Mouse (Mus musculus): ENCODE data around the gene Nfasc. TPM values are rescaled to one million over a fixed set of nuclear protein-coding genes. Genes with fewer than 3 reads are reported as not detected.

Nfasc gene
- polyA plus RNA-seq, 2 experiments = 0.34 to 1.1 TPM

GRCm38 (mm10) chr1:132536416-132536815 lies 205.2 kb downstream of the Nfasc start:
- 67% methylated on average over 3 of the region's 3 CpGs for WGBS
- Histone ChIP-seq H3K27ac (replicated peaks; ENCODE audit: low read depth, low read length) (no peak overlapping the region), H3K36me3 (ENCODE audit: control insufficient read depth, insufficient read depth, low read length) (no peaks in the 10 kb centered on the region), H3K4me2 (replicated peaks; ENCODE audit: low read depth, low read length, severe bottlenecking) (no peak overlapping the region), H3K9me3 (ENCODE audit: control insufficient read depth, low read length) (no peaks in the 10 kb centered on the region), H3K4me3 (replicated peaks; ENCODE audit: low read length) (no peak overlapping the region), H3K27me3 (ENCODE audit: control insufficient read depth, insufficient read depth, low read length) (peaks cover 18% of the 10 kb centered on the region), H3K9ac (ENCODE audit: low read depth, low read length, severe bottlenecking) (no peak overlapping the region), H3K4me1 (ENCODE audit: control insufficient read depth, insufficient read depth, low read length) (peaks cover 6% of the 10 kb centered on the region; the same call in 1 of the 2 replicates)
- DNase-seq (ENCODE audit: low spot score) (no peak), ATAC-seq (ENCODE audit: low FRiP score, low read depth) (no peak)
- no peak for TF ChIP-seq POLR2A (IDR thresholded peaks at IDR 0.05; ENCODE audit: borderline replicate concordance, extremely low read depth, insufficient read depth, insufficient read length)

- 91% methylated on average over 4 of the region's 4 CpGs for WGBS
- Histone ChIP-seq H3K4me3 (replicated peaks; ENCODE audit: low read length) (no peak overlapping the region), H3K36me3 (ENCODE audit: control insufficient read depth, insufficient read depth, low read length) (no peaks in the 10 kb centered on the region), H3K27me3 (ENCODE audit: control insufficient read depth, insufficient read depth, low read length) (peaks cover 9% of the 10 kb centered on the region; the same call in 1 of the 2 replicates), H3K27ac (replicated peaks; ENCODE audit: low read depth, low read length) (no peak overlapping the region), H3K4me1 (ENCODE audit: control insufficient read depth, insufficient read depth, low read length) (peaks cover 8% of the 10 kb centered on the region), H3K9ac (ENCODE audit: low read depth, low read length, severe bottlenecking) (no peak overlapping the region), H3K4me2 (replicated peaks; ENCODE audit: low read depth, low read length, severe bottlenecking) (no peak overlapping the region), H3K9me3 (ENCODE audit: control insufficient read depth, low read length) (no peaks in the 10 kb centered on the region)
- TF ChIP-seq POLR2A (IDR thresholded peaks at IDR 0.05; ENCODE audit: borderline replicate concordance, extremely low read depth, insufficient read depth, insufficient read length) = no peak
- DNase-seq (ENCODE audit: low spot score) (no peak), ATAC-seq (ENCODE audit: low FRiP score, low read depth) (no peak)
Measured at GRCm38 (mm10) chr1:132535541-132535940, 206.1 kb downstream of the Nfasc start.

- Histone ChIP-seq H3K36me3 (ENCODE audit: control insufficient read depth, insufficient read depth, low read length) (no peaks in the 10 kb centered on the region), H3K4me1 (ENCODE audit: control insufficient read depth, insufficient read depth, low read length) (peaks cover 10% of the 10 kb centered on the region), H3K4me3 (replicated peaks; ENCODE audit: low read length) (no peak overlapping the region), H3K27ac (replicated peaks; ENCODE audit: low read depth, low read length) (no peak overlapping the region), H3K9ac (ENCODE audit: low read depth, low read length, severe bottlenecking) (no peak overlapping the region), H3K4me2 (replicated peaks; ENCODE audit: low read depth, low read length, severe bottlenecking) (no peak overlapping the region), H3K9me3 (ENCODE audit: control insufficient read depth, low read length) (no peaks in the 10 kb centered on the region), H3K27me3 (ENCODE audit: control insufficient read depth, insufficient read depth, low read length) (no peaks in the 10 kb centered on the region)
- no peak for DNase-seq (ENCODE audit: low spot score)
- WGBS = 3% methylated on average over 8 of the region's 8 CpGs
- no peak for TF ChIP-seq POLR2A (IDR thresholded peaks at IDR 0.05; ENCODE audit: borderline replicate concordance, extremely low read depth, insufficient read depth, insufficient read length)
- no peak for ATAC-seq (ENCODE audit: low FRiP score, low read depth)
Measured at GRCm38 (mm10) chr1:132533840-132534239, 207.8 kb downstream of the Nfasc start.

- TF ChIP-seq POLR2A (IDR thresholded peaks at IDR 0.05; ENCODE audit: borderline replicate concordance, extremely low read depth, insufficient read depth, insufficient read length) = no peak
- H3K4me1 ChIP-seq (ENCODE audit: control insufficient read depth, insufficient read depth, low read length) = peaks cover 10% of the 10 kb centered on the region
Measured at GRCm38 (mm10) chr1:132532521-132532920, 209.1 kb downstream of the Nfasc start.

GRCm38 (mm10) chr1:132530631-132531191 lies 210.9 kb downstream of the Nfasc start:
- H3K27me3 ChIP-seq (ENCODE audit: control insufficient read depth, insufficient read depth, low read length) = no peaks in the 10 kb centered on the region
- no peak overlapping the region for H3K4me3 ChIP-seq (replicated peaks; ENCODE audit: low read length)
- 4% methylated on average over 5 of the region's 5 CpGs for WGBS
- no peak for TF ChIP-seq POLR2A (IDR thresholded peaks at IDR 0.05; ENCODE audit: borderline replicate concordance, extremely low read depth, insufficient read depth, insufficient read length)
- H3K4me2 ChIP-seq (replicated peaks; ENCODE audit: low read depth, low read length, severe bottlenecking) = no peak overlapping the region
- no peak for DNase-seq (ENCODE audit: low spot score)
- H3K9me3 ChIP-seq (ENCODE audit: control insufficient read depth, low read length) = no peaks in the 10 kb centered on the region
- H3K9ac ChIP-seq (ENCODE audit: low read depth, low read length, severe bottlenecking) = no peak overlapping the region
- H3K36me3 ChIP-seq (ENCODE audit: control insufficient read depth, insufficient read depth, low read length) = no peaks in the 10 kb centered on the region
- H3K4me1 ChIP-seq (ENCODE audit: control insufficient read depth, insufficient read depth, low read length) = peaks cover 12% of the 10 kb centered on the region
- no peak for ATAC-seq (ENCODE audit: low FRiP score, low read depth)
- no peak overlapping the region for H3K27ac ChIP-seq (replicated peaks; ENCODE audit: low read depth, low read length)

More at GRCm38 (mm10) chr1:132532521-132532920, 209.1 kb downstream of the Nfasc start:
- H3K36me3 ChIP-seq (ENCODE audit: control insufficient read depth, insufficient read depth, low read length) = no peaks in the 10 kb centered on the region
- no peak overlapping the region for H3K9ac ChIP-seq (ENCODE audit: low read depth, low read length, severe bottlenecking)
- H3K27me3 ChIP-seq (ENCODE audit: control insufficient read depth, insufficient read depth, low read length) = no peaks in the 10 kb centered on the region
- DNase-seq (ENCODE audit: low spot score) (no peak), ATAC-seq (ENCODE audit: low FRiP score, low read depth) (no peak)
- no peak overlapping the region for H3K27ac ChIP-seq (replicated peaks; ENCODE audit: low read depth, low read length)
- WGBS = 73% methylated on average over 9 of the region's 9 CpGs
- no peaks in the 10 kb centered on the region for H3K9me3 ChIP-seq (ENCODE audit: control insufficient read depth, low read length)
- H3K4me3 ChIP-seq (replicated peaks; ENCODE audit: low read length) = no peak overlapping the region
- no peak overlapping the region for H3K4me2 ChIP-seq (replicated peaks; ENCODE audit: low read depth, low read length, severe bottlenecking)

All from limb, embryonic 14.5 days (tissue).